ENCODE assay signal across 9 mouse cellular contexts in the genomic region with DNA sequence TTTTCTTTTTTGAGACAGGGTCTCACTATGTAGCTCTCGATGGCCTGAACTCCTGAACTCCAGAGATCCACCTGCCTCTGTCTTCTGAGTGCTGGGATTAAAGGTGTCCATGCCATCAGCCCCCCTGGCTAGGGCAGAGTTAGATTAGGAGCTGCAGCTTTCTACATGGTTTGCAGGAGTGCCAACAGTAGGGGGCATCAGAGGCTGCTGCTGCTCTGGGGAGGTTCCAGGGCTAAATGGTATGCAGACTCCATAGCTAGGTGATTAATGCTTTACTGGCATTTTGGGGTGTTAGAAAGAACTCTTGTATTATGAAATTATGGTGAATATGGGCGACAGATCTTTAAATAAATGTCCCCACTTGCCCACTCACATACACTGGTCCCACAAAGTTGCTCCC. TPM values are rescaled to one million over a fixed set of nuclear protein-coding genes. Genes with fewer than 3 reads are reported as not detected.
A peak's percentile ranks its signal among the peaks of the same experiment; 100 is the strongest.
DNase-seq lines count a peak whose midpoint lies in the region; ATAC-seq and TF ChIP-seq lines count a peak whose summit lies in the region.
"Had no signal": no experiment of that assay in that cellular context is flagged by ENCODE, and none has a peak within 500 bp of the region (broad histone marks: within the 10 kb centered on the region; RNA-seq: fewer than 3 reads in every experiment).

No protein-coding gene starts in this region.

- no peak overlapping the region for H3K4me3 ChIP-seq in cerebellum, adult 2 months (replicated peaks; ENCODE audit: insufficient read depth, low read depth, low read length)
- no peak overlapping the region for H3K4me3 ChIP-seq in layer of hippocampus, adult 2 months
- no peak overlapping the region for H3K4me3 ChIP-seq in bone marrow, adult 2 months (replicated peaks; ENCODE audit: control insufficient read depth, low read depth, low read length)
- H3K4me3 ChIP-seq: limb, embryonic 15.5 days had no signal

- TF ChIP-seq CTCF in cerebellum, adult 2 months (IDR thresholded peaks at IDR 0.05; ENCODE audit: borderline replicate concordance, insufficient read depth, low read depth, low read length) = peak; percentile 49; the same call in 1 of the 2 replicates
- peak; percentile 91 for TF ChIP-seq CTCF in layer of hippocampus, adult 2 months (conservative IDR thresholded peaks at IDR 0.05)
- peak; percentile 20; the same call in 1 of the 2 replicates for TF ChIP-seq CTCF in bone marrow, adult 2 months (IDR thresholded peaks at IDR 0.05; ENCODE audit: control insufficient read depth, insufficient read depth, low read length)

- no peak for ATAC-seq in cerebellum, adult (ENCODE audit: insufficient number of reproducible peaks, low FRiP score, low TSS enrichment)

- WGBS in cerebellum, adult 2 months = 38% methylated on average over 2 of the region's 2 CpGs
- WGBS in bone marrow, adult 2 months = 28% methylated on average over 2 of the region's 2 CpGs

- H3K4me1 ChIP-seq in cerebellum, adult 2 months (ENCODE audit: control insufficient read depth, insufficient read depth, low read length) = no peaks in the 10 kb centered on the region
- H3K4me1 ChIP-seq in bone marrow, adult 2 months (ENCODE audit: control insufficient read depth, insufficient read depth, low read length) = no peaks in the 10 kb centered on the region; the same call in 1 of the 2 replicates

- no peak for TF ChIP-seq POLR2A in cerebellum, adult 2 months (IDR thresholded peaks at IDR 0.05; ENCODE audit: borderline replicate concordance, insufficient read depth, low read length)
- TF ChIP-seq POLR2A in bone marrow, adult 2 months (IDR thresholded peaks at IDR 0.05; ENCODE audit: borderline replicate concordance, control insufficient read depth, low read depth, low read length) = no peak

- no peak overlapping the region for H3K27ac ChIP-seq in cerebellum, adult 2 months (ENCODE audit: insufficient read depth, low read length)
- H3K27ac ChIP-seq in layer of hippocampus, adult 2 months = no peak overlapping the region
- H3K27ac ChIP-seq in bone marrow, adult 2 months (ENCODE audit: control insufficient read depth, insufficient read depth, low read depth, low read length, poor library complexity) = no peak overlapping the region
- H3K27ac ChIP-seq: limb, embryonic 15.5 days had no signal

- H3K27me3 ChIP-seq in cerebellum, adult 2 months (ENCODE audit: control insufficient read depth, insufficient read depth, low read length) = no peaks in the 10 kb centered on the region
- H3K27me3 ChIP-seq: limb, embryonic 15.5 days had no signal

- DNase-seq in cerebellum, adult 2 months = peak; percentile 26 to 33
- DNase-seq in layer of hippocampus, adult 2 months (ENCODE audit: low spot score in 2 of 2) = peak; percentile 37 to 75
- no peak for DNase-seq in layer of hippocampus, adult 9-11 months
- DNase-seq in layer of hippocampus, postnatal 25 days (ENCODE audit: extremely low spot score in 1 of 2, low spot score in 1 of 2) = peak; percentile 44 to 70
- peak; percentile 43 for DNase-seq in right cerebral cortex, adult 18-20 months
- DNase-seq in urinary bladder, adult 2 months (ENCODE audit: low spot score) = no peak

RNA-seq across cellular contexts. Expression of gene Fadd, which starts 5.0 kb away (rescaled TPM):
- polyA plus RNA-seq in cerebellum, adult 2 months (2012; rRNA removed) = 3.3 TPM in 2 replicates
- total RNA-seq in layer of hippocampus, adult 2 months (2021) = 1 to 10 TPM; 1.9 to 2.3 TPM
- polyA plus RNA-seq in bone marrow, adult 2 months (2011; ENCODE audit: insufficient read depth, insufficient read length, low replicate concordance, missing spikeins) = 2.9 and 5.4 TPM in 2 replicates
- 1 to 10 TPM; 2.0 to 2.2 TPM for total RNA-seq in layer of hippocampus, postnatal 25 days (2021)
- 9.3 and 9.4 TPM in 2 replicates for polyA plus RNA-seq in urinary bladder, adult 2 months (2012; rRNA removed)

RNA-seq across cellular contexts. Expression of gene Ppfia1, which starts 33.8 kb away (rescaled TPM):
- 77.6 and 79.6 TPM in 2 replicates for polyA plus RNA-seq in cerebellum, adult 2 months (2012; rRNA removed)
- 10 to 100 TPM; 38.2 to 43.0 TPM for total RNA-seq in layer of hippocampus, adult 2 months (2021)
- polyA plus RNA-seq in bone marrow, adult 2 months (2011; ENCODE audit: insufficient read depth, insufficient read length, low replicate concordance, missing spikeins) = 20.6 and 32.8 TPM in 2 replicates
- total RNA-seq in layer of hippocampus, postnatal 25 days (2021) = 10 to 100 TPM; 29.7 to 41.3 TPM
- polyA plus RNA-seq in urinary bladder, adult 2 months (2012; rRNA removed) = 34.3 and 35.0 TPM in 2 replicates

Comparison
In these comparisons a context has a peak if more than half of its experiments do, and no peak if none do; other contexts are left out.
1. DNase-seq: peak in cerebellum, adult 2 months (2 of 2), layer of hippocampus, adult 2 months (2 of 2), layer of hippocampus, postnatal 25 days (2 of 2) and right cerebral cortex, adult 18-20 months (single experiment); none in layer of hippocampus, adult 9-11 months (single experiment) and urinary bladder, adult 2 months (single experiment).
2. CTCF ChIP-seq: peak in every context shown above with its lines; median percentile 91 in layer of hippocampus, adult 2 months; 49 in cerebellum, adult 2 months; 20 in bone marrow, adult 2 months.